Mouse (Mus musculus): ENCODE results near the gene Dab1.

DNA sequence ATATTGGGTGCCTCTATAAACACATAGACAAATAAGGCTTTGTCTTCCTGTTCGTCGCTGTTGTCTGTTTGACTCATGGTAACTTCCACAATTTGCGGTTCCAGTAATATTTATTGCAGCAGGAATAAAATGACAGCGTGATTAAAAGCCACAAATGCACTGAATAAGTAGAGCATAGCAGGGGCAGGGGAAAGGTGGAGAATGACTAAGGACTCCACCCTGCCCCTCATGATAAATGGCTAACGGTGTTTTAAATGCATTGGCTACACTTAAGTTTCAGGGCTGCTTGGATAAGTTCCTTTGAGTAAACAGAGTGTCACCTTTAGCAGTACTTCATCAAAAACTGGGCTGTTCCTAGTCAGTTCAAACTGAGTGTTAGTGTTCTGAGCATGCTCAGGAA is 1000.3 kb downstream of the Dab1 start:
- TF ChIP-seq CTCF (IDR thresholded peaks at IDR 0.05; ENCODE audit: control insufficient read depth, insufficient read depth, low read length) = no peak
- no peak for TF ChIP-seq POLR2A (IDR thresholded peaks at IDR 0.05; ENCODE audit: borderline replicate concordance, control insufficient read depth, low read depth, low read length)
